Mouse (Mus musculus): ENCODE measurements around the gene Gzmb. TPM values are rescaled to one million over a fixed set of nuclear protein-coding genes. Genes with fewer than 3 reads are reported as not detected.
"Not testable (repeated sequence)": the region's sequence is repeated elsewhere in the genome, so short reads cannot be mapped to it uniquely, and the experiment has no call there.

The Gzmb gene
- polyA plus RNA-seq (2015; fragmentation: Nextera tagmentation; extraction: Ambion mirVana) = 0.79 and 0.83 TPM in 2 replicates

- no peaks in the 10 kb centered on the region for H3K9me3 ChIP-seq
- ATAC-seq (ENCODE audit: insufficient number of reproducible peaks, low FRiP score, low TSS enrichment, low read depth) = no peak
- H3K36me3 ChIP-seq = no peaks in the 10 kb centered on the region
- no peaks in the 10 kb centered on the region for H3K27me3 ChIP-seq
- H3K4me3 ChIP-seq = no peak within 1 kb of the TSS
- no peaks in the 10 kb centered on the region for H3K4me1 ChIP-seq
- H3K27ac ChIP-seq = no peak within 1 kb of the TSS
- no peak within 1 kb of the TSS for H3K9ac ChIP-seq
- WGBS = 89% methylated on average over 5 of the region's 5 CpGs
- no peak within 1 kb of the TSS for H3K4me2 ChIP-seq
Measured at GRCm38 (mm10) chr14:56262153-56262552, at the start of gene Gzmb. Gene Gzmb, minus strand, starts transcription at chr14:56262260.

GRCm38 (mm10) chr14:56311801-56312200 is 49.7 kb upstream of the Gzmb start:
- not testable (repeated sequence) for H3K27me3 ChIP-seq; H3K4me1 ChIP-seq; ATAC-seq (ENCODE audit: insufficient number of reproducible peaks, low FRiP score, low TSS enrichment, low read depth); H3K9ac ChIP-seq; H3K9me3 ChIP-seq; H3K4me3 ChIP-seq; H3K36me3 ChIP-seq; H3K27ac ChIP-seq; H3K4me2 ChIP-seq

GRCm38 (mm10) chr14:56310238-56310637 is 48.2 kb upstream of the Gzmb start:
- WGBS = 85% methylated on average over 9 of the region's 9 CpGs

GRCm38 (mm10) chr14:56304149-56304548 is 42.1 kb upstream of the Gzmb start:
- no peaks in the 10 kb centered on the region for H3K36me3 ChIP-seq
- H3K27me3 ChIP-seq = no peaks in the 10 kb centered on the region
- H3K27ac ChIP-seq = no peak overlapping the region
- no peak for ATAC-seq (ENCODE audit: insufficient number of reproducible peaks, low FRiP score, low TSS enrichment, low read depth)
- H3K4me3 ChIP-seq = no peak overlapping the region
- no peak overlapping the region for H3K9ac ChIP-seq
- 0% methylated on average over 4 of the region's 4 CpGs for WGBS
- no peaks in the 10 kb centered on the region for H3K9me3 ChIP-seq
- H3K4me1 ChIP-seq = no peaks in the 10 kb centered on the region
- no peak overlapping the region for H3K4me2 ChIP-seq

More at GRCm38 (mm10) chr14:56310238-56310637, 48.2 kb upstream of the Gzmb start:
- Histone ChIP-seq H3K4me3 (no peak overlapping the region), H3K4me2 (no peak overlapping the region), H3K27me3 (no peaks in the 10 kb centered on the region), H3K9ac (no peak overlapping the region), H3K9me3 (no peaks in the 10 kb centered on the region), H3K36me3 (no peaks in the 10 kb centered on the region), H3K4me1 (peaks cover 5% of the 10 kb centered on the region; the same call in 1 of the 2 replicates), H3K27ac (no peak overlapping the region)
- ATAC-seq (ENCODE audit: insufficient number of reproducible peaks, low FRiP score, low TSS enrichment, low read depth) = no peak

GRCm38 (mm10) chr14:56303506-56304025 is 41.5 kb upstream of the Gzmb start:
- H3K9me3 ChIP-seq = no peaks in the 10 kb centered on the region
- no peak overlapping the region for H3K4me2 ChIP-seq
- H3K27me3 ChIP-seq = no peaks in the 10 kb centered on the region
- WGBS = 46% methylated on average over 10 of the region's 10 CpGs
- no peak overlapping the region for H3K4me3 ChIP-seq
- H3K9ac ChIP-seq = no peak overlapping the region
- H3K4me1 ChIP-seq = no peaks in the 10 kb centered on the region
- no peak overlapping the region for H3K27ac ChIP-seq
- ATAC-seq (ENCODE audit: insufficient number of reproducible peaks, low FRiP score, low TSS enrichment, low read depth) = no peak
- no peaks in the 10 kb centered on the region for H3K36me3 ChIP-seq

- Histone ChIP-seq H3K27me3 (no peaks in the 10 kb centered on the region), H3K4me3 (no peak overlapping the region), H3K27ac (no peak overlapping the region), H3K9ac (no peak overlapping the region), H3K4me1 (no peaks in the 10 kb centered on the region), H3K9me3 (no peaks in the 10 kb centered on the region), H3K4me2 (no peak overlapping the region), H3K36me3 (no peaks in the 10 kb centered on the region)
- WGBS = 96% methylated on average over 3 of the region's 3 CpGs
- ATAC-seq (ENCODE audit: insufficient number of reproducible peaks, low FRiP score, low TSS enrichment, low read depth) = no peak
Measured at GRCm38 (mm10) chr14:56302091-56302490, 40.0 kb upstream of the Gzmb start.

- no peak for ATAC-seq (ENCODE audit: insufficient number of reproducible peaks, low FRiP score, low TSS enrichment, low read depth)
- WGBS = 70% methylated on average over 5 of the region's 5 CpGs
Measured at GRCm38 (mm10) chr14:56296786-56297185, 34.7 kb upstream of the Gzmb start.

GRCm38 (mm10) chr14:56296106-56296505 is 34.0 kb upstream of the Gzmb start:
- H3K4me2 ChIP-seq = no peak overlapping the region
- H3K27ac ChIP-seq = no peak overlapping the region
- no peak overlapping the region for H3K4me3 ChIP-seq
- 75% methylated on average over 4 of the region's 4 CpGs for WGBS
- no peaks in the 10 kb centered on the region for H3K9me3 ChIP-seq
- H3K27me3 ChIP-seq = no peaks in the 10 kb centered on the region
- no peaks in the 10 kb centered on the region for H3K36me3 ChIP-seq
- H3K4me1 ChIP-seq = no peaks in the 10 kb centered on the region
- H3K9ac ChIP-seq = no peak overlapping the region
- ATAC-seq (ENCODE audit: insufficient number of reproducible peaks, low FRiP score, low TSS enrichment, low read depth) = no peak

More at GRCm38 (mm10) chr14:56296786-56297185, 34.7 kb upstream of the Gzmb start:
- no peaks in the 10 kb centered on the region for H3K27me3 ChIP-seq
- no peak overlapping the region for H3K27ac ChIP-seq
- no peak overlapping the region for H3K4me2 ChIP-seq
- no peaks in the 10 kb centered on the region for H3K9me3 ChIP-seq
- no peaks in the 10 kb centered on the region for H3K36me3 ChIP-seq
- no peak overlapping the region for H3K4me3 ChIP-seq
- no peaks in the 10 kb centered on the region for H3K4me1 ChIP-seq
- H3K9ac ChIP-seq = no peak overlapping the region

GRCm38 (mm10) chr14:56293146-56293545 is 31.1 kb upstream of the Gzmb start:
- Histone ChIP-seq H3K4me1 (no peaks in the 10 kb centered on the region), H3K4me2 (no peak overlapping the region), H3K9me3 (no peaks in the 10 kb centered on the region), H3K36me3 (no peaks in the 10 kb centered on the region), H3K27me3 (no peaks in the 10 kb centered on the region), H3K27ac (no peak overlapping the region), H3K4me3 (no peak overlapping the region), H3K9ac (no peak overlapping the region)
- ATAC-seq (ENCODE audit: insufficient number of reproducible peaks, low FRiP score, low TSS enrichment, low read depth) = no peak

GRCm38 (mm10) chr14:56288651-56289050 is 26.6 kb upstream of the Gzmb start:
- H3K4me1 ChIP-seq = no peaks in the 10 kb centered on the region
- no peaks in the 10 kb centered on the region for H3K9me3 ChIP-seq
- no peaks in the 10 kb centered on the region for H3K27me3 ChIP-seq
- H3K36me3 ChIP-seq = no peaks in the 10 kb centered on the region
- 64% methylated on average over 5 of the region's 5 CpGs for WGBS
- H3K27ac ChIP-seq = no peak overlapping the region
- ATAC-seq (ENCODE audit: insufficient number of reproducible peaks, low FRiP score, low TSS enrichment, low read depth) = no peak
- H3K4me3 ChIP-seq = no peak overlapping the region
- no peak overlapping the region for H3K4me2 ChIP-seq
- no peak overlapping the region for H3K9ac ChIP-seq

GRCm38 (mm10) chr14:56287806-56288205 is 25.7 kb upstream of the Gzmb start:
- Histone ChIP-seq H3K4me2 (no peak overlapping the region), H3K27ac (no peak overlapping the region), H3K36me3 (no peaks in the 10 kb centered on the region), H3K27me3 (no peaks in the 10 kb centered on the region), H3K9ac (no peak overlapping the region), H3K9me3 (no peaks in the 10 kb centered on the region), H3K4me3 (no peak overlapping the region), H3K4me1 (no peaks in the 10 kb centered on the region)
- no peak for ATAC-seq (ENCODE audit: insufficient number of reproducible peaks, low FRiP score, low TSS enrichment, low read depth)
- WGBS = 65% methylated on average over 5 of the region's 5 CpGs

GRCm38 (mm10) chr14:56284356-56285325 is 22.6 kb upstream of the Gzmb start:
- Histone ChIP-seq H3K4me1 (no peaks in the 10 kb centered on the region), H3K9me3 (no peaks in the 10 kb centered on the region), H3K27me3 (no peaks in the 10 kb centered on the region), H3K9ac (no peak overlapping the region), H3K4me2 (no peak overlapping the region), H3K27ac (no peak overlapping the region), H3K4me3 (no peak overlapping the region), H3K36me3 (no peaks in the 10 kb centered on the region)
- ATAC-seq (ENCODE audit: insufficient number of reproducible peaks, low FRiP score, low TSS enrichment, low read depth) = no peak
- WGBS = 78% methylated on average over 6 of the region's 6 CpGs

Measured in limb, embryonic 15.5 days (tissue).